Mouse (Mus musculus): Measurements from ENCODE around the gene Miip.

Miip gene

GRCm38 (mm10) chr4:147868450-147869031 is at the start of gene Miip, which contains the start of gene Fv1:
Gene Miip, minus strand, starts transcription at chr4:147868816.
Gene Fv1, plus strand, starts transcription at chr4:147868979.
- peak; percentile 96 to 99 for DNase-seq

- no peak for DNase-seq
These were observed 40.9 kb upstream of the Miip start for GRCm38 (mm10) chr4:147909486-147909885.

- DNase-seq = no peak
These were observed 37.6 kb upstream of the Miip start for GRCm38 (mm10) chr4:147906230-147906629.

- DNase-seq = no peak
These were observed 36.6 kb upstream of the Miip start for GRCm38 (mm10) chr4:147905090-147905659.

- DNase-seq = peak; percentile 93 to 95
These were observed 35.9 kb upstream of the Miip start, which contains the start of gene Mfn2 for GRCm38 (mm10) chr4:147904313-147905089. Gene Mfn2, minus strand, starts transcription at chr4:147904704.

- no peak for DNase-seq
These were observed 35.0 kb upstream of the Miip start for GRCm38 (mm10) chr4:147903601-147904000.

GRCm38 (mm10) chr4:147902906-147903500 is 34.4 kb upstream of the Miip start:
- DNase-seq = peak in 1 of 2 experiments; percentile 27

GRCm38 (mm10) chr4:147900452-147900851 is 31.8 kb upstream of the Miip start:
- DNase-seq = peak in 1 of 2 experiments; percentile 14

- no peak for DNase-seq
These were observed 28.7 kb upstream of the Miip start for GRCm38 (mm10) chr4:147897348-147897747.

GRCm38 (mm10) chr4:147896411-147896810 is 27.8 kb upstream of the Miip start:
- no peak for DNase-seq

GRCm38 (mm10) chr4:147895815-147896330 is 27.3 kb upstream of the Miip start:
- no peak for DNase-seq

- peak; percentile 12 to 40 for DNase-seq
These were observed 21.7 kb upstream of the Miip start for GRCm38 (mm10) chr4:147890341-147890740.

- DNase-seq = no peak
These were observed 19.6 kb upstream of the Miip start for GRCm38 (mm10) chr4:147888237-147888636.

GRCm38 (mm10) chr4:147887277-147887676 is 18.7 kb upstream of the Miip start:
- DNase-seq = no peak

GRCm38 (mm10) chr4:147886158-147886557 is 17.5 kb upstream of the Miip start:
- no peak for DNase-seq

GRCm38 (mm10) chr4:147884138-147884537 is 15.5 kb upstream of the Miip start:
- no peak for DNase-seq

GRCm38 (mm10) chr4:147883041-147883440 is 14.4 kb upstream of the Miip start:
- no peak for DNase-seq

GRCm38 (mm10) chr4:147881792-147882191 is 13.2 kb upstream of the Miip start:
- DNase-seq = no peak

GRCm38 (mm10) chr4:147879865-147880264 is 11.2 kb upstream of the Miip start:
- DNase-seq = no peak

GRCm38 (mm10) chr4:147879456-147879855 is 10.8 kb upstream of the Miip start:
- DNase-seq = no peak

- no peak for DNase-seq
These were observed 9.9 kb upstream of the Miip start for GRCm38 (mm10) chr4:147878537-147878936.

GRCm38 (mm10) chr4:147875852-147876575 is 7.4 kb upstream of the Miip start:
- DNase-seq = no peak
